Mouse (Mus musculus) gastrocnemius, postnatal 25 days (tissue): ENCODE results near the gene Ralbp1. TPM values are rescaled to one million over a fixed set of nuclear protein-coding genes. Genes with fewer than 3 reads are reported as not detected.

ENCODE experiments used
- total RNA-seq, 2 experiments: library from RNA; stranded (reverse); gene quantifications; 1 replicate in 1 of 2; 2 replicates in 1 of 2; pipeline ENCODE4 v1.2.3; 2021

Gene Ralbp1
- total RNA-seq, 2 experiments from 2014 or later = 20.2 to 20.5 TPM

Other genes with a start within 250 kb of the Ralbp1 start
- gene Txndc2, start 243.6 kb downstream of the Ralbp1 start, total RNA-seq = not detected
- 1 to 10 TPM; 6.9 to 8.1 TPM for gene Rab31, start 113.0 kb downstream of the Ralbp1 start, total RNA-seq
- 10 to 100 TPM; 19.9 to 24.3 TPM for gene Ppp4r1, start 103.2 kb downstream of the Ralbp1 start, total RNA-seq
- gene Twsg1, start 65.4 kb upstream of the Ralbp1 start, total RNA-seq = 10 to 100 TPM; 22.1 to 26.8 TPM
- 10 to 100 TPM in 1 of 2 experiments, 1 to 10 TPM in 1; 9.7 to 13.7 TPM for gene Ankrd12, start 191.3 kb upstream of the Ralbp1 start, total RNA-seq
- gene Ndufv2, start 215.8 kb upstream of the Ralbp1 start, total RNA-seq = 100 to 1,000 TPM; 731 to 746 TPM
- gene Washc1, start 225.7 kb upstream of the Ralbp1 start, total RNA-seq = 10 to 100 TPM; 12.8 to 14.1 TPM
- under 1 TPM; 0.38 to 0.48 TPM for gene Ddx11, start 237.7 kb upstream of the Ralbp1 start, total RNA-seq